Mouse (Mus musculus) kidney, adult 2 months (tissue): ENCODE results near the gene Zbtb20.

ENCODE experiments used
- CTCF ChIP-seq: fragments of 200-500 bp; conservative IDR thresholded peaks from 2 replicates; pipeline ENCODE4 v1.5.1; 2011; ENCODE audit warnings: low read depth, mild to moderate bottlenecking, control low read depth, low read length, moderate library complexity, mixed read lengths; ENCODE audit not compliant: insufficient read depth, insufficient read length
- POLR2A ChIP-seq: fragments of 200-500 bp; IDR thresholded peaks from one replicate; pipeline ENCODE4 v1.6.1; 2011; ENCODE audit warnings: low read depth, low read length, control low read depth

DNA sequence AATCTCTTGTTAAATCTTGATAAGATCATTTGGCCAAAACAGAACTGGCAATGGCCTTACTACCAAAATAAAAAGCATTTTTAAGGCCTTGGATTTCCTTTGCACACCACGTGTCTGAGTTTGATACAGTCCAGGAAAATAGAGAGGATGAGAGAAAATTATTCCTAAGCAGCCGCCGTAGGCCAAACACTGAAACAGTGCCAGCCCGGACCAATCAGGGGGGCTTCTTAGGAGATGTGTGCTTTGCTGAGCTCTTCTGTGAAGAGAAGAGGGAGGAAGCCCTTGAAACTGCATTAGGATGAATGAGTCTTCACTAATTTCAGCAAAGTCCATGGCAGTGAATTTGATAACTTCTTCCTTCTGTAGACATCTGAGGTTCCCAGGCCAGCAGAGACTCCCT is 635.9 kb downstream of the Zbtb20 start:
- no peak for TF ChIP-seq POLR2A
- TF ChIP-seq CTCF: no peak
